Mouse (Mus musculus) left cerebral cortex, postnatal 14 days (tissue): ENCODE measurements around the gene Pitx2. TPM values are rescaled to one million over a fixed set of nuclear protein-coding genes. Genes with fewer than 3 reads are reported as not detected.

ENCODE experiments used
- DNase-seq, 2 experiments: peaks; one replicate each; pipeline ENCODE4 v3.0.0; 2021 to 2022; ENCODE audit warnings: low spot score in 2 of 2, mixed read lengths in 1 of 2
- intact Hi-C: fragments of 180-260 bp; cut with DNase I; formaldehyde crosslinking; loops from one replicate; pipeline ENCODE4 v1.15.1; 2025
- total RNA-seq, 2 experiments: library from RNA; stranded (reverse); gene quantifications; 2 replicates each; pipeline ENCODE4 v1.2.3; 2021

The Pitx2 gene
- total RNA-seq, 2 experiments from 2014 or later: not detected

GRCm38 (mm10) chr3:129227331-129227730 is 27.7 kb downstream of the Pitx2 start:
- intact Hi-C loops: no loop called here
- no peak for DNase-seq

- intact Hi-C loops: no loop called here
- no peak for DNase-seq
Measured at GRCm38 (mm10) chr3:129238010-129238409, 38.3 kb downstream of the Pitx2 start.

- DNase-seq: peak in 1 of 2 experiments; percentile 17
- intact Hi-C loops: no loop called here
Measured at GRCm38 (mm10) chr3:129238664-129239258, 39.1 kb downstream of the Pitx2 start.

- intact Hi-C loops: no loop called here
- no peak for DNase-seq
Measured at GRCm38 (mm10) chr3:129250997-129251396, 51.3 kb downstream of the Pitx2 start.

DNA sequence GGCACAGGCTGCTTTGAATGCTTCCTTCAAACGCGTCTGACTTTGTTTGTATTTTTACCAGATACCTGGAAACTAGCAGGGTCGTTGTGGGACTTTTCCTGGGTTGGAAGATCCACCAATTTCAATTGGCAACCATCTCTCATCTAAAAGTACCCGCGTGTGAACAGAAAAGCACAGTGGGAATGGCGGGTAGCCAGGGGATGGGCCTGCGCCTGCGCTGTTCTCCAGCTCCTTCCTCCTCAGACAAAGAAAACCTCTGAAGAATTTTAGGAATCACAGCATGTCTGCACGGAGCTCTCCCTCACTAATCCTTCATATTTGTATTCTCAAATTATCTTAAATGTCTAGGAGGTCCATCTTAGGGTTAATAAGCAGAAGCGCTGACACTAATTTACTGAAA is 54.6 kb downstream of the Pitx2 start:
- intact Hi-C loops: no loop called here
- no peak for DNase-seq

DNA sequence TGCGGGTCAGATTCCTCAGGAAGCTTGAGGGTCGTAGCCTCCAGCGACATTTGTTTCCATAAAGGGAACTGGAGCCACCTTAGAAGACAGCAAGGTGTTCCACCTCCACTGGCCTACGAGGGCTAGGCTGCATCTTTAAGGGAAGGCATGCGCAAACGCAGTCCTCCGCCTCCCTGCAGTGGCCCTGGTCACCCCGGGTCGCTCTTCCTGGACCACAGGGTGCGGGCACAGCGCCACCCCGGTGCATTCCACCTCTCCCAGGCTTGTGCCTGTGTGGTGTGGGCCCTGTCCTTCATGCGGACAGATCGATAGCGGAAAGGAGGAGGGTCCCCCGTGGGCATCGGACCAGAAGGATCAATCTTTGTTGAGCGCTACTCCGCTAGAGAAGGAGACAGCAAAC is 56.6 kb downstream of the Pitx2 start:
- no peak for DNase-seq
- intact Hi-C loops: no loop called here

DNA sequence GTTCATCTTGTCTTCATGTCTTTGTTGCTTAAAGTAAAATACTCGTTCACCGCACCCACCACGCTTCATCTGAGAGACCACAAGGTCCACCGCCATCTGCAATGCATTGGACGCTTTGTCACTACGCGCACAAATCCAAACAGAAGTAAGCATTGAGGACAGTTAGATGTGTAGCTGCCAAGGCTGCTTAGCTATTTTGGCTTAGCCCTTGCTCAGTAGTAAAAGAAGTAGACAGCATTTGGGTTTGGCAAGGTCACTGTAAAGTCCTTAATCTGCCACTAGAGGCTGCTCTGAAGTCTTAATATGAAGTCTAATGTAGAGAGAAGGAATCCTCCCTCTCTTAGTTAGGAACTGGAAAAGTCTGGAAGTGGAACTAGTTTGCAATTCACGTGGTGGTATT is 57.1 kb downstream of the Pitx2 start:
- no peak for DNase-seq
- intact Hi-C loops: no loop called here

DNA sequence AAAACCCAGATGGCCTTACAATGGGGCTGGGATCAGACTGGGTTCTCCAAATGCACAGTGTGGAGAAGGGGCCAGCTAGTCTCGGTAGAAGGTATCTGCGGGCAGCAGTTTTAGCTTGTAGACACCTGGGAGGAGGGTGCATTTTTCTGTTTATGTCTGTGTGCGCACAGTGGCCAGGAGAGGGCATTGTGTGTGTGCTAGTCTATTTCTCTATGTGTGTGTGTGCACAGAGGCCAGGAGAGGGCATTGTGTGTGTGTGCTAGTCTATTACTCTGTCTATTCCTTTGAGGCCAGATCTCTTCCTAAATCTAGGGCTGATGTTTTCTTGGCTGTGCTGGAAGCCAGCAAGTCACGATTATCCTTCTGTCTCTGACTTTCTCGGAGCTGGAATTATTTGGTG is 58.8 kb downstream of the Pitx2 start:
- DNase-seq: no peak
- intact Hi-C loops: no loop called here

Other genes starting within 250 kb of the Pitx2 start
- 1 to 10 TPM; 1.8 to 2.0 TPM for gene Enpep, start 132.8 kb downstream of the Pitx2 start, total RNA-seq